Mouse (Mus musculus): ENCODE measurements at regions not wholly inside any gene's neighbourhood (a gene's known extent, or its start where the extent isn't known, plus 50 kb on each side); places are given as distances from the start of the nearest gene placed in this dataset.
"Not testable (repeated sequence)": the region's sequence is repeated elsewhere in the genome, so short reads cannot be mapped to it uniquely, and the experiment has no call there.

GRCm38 (mm10) chr6:31133896-31134735, 175.2 kb upstream of the Klf14 start:
- no peak for DNase-seq (ENCODE audit: extremely low spot score)

DNA sequence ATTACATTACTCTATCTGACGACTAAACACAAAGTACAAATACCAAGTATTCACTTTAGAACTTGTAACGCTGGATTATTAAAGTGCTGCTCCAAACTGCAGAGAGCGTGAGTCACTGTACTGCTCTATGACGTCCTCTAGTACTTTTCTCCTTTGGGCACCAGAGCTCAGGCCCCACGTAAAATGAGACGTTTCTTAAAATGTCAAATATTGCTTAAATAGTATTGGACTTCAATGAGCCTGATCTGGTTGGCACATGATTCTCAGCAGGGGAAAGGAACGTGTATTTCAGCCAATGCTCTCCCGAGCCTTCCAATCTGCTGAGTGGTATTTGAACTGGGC, 175.8 kb upstream of the Klf14 start:
- no peak for DNase-seq (ENCODE audit: extremely low spot score)

GRCm38 (mm10) chr6:31135580-31135979, 176.7 kb upstream of the Klf14 start:
- no peak for DNase-seq (ENCODE audit: extremely low spot score)

DNA sequence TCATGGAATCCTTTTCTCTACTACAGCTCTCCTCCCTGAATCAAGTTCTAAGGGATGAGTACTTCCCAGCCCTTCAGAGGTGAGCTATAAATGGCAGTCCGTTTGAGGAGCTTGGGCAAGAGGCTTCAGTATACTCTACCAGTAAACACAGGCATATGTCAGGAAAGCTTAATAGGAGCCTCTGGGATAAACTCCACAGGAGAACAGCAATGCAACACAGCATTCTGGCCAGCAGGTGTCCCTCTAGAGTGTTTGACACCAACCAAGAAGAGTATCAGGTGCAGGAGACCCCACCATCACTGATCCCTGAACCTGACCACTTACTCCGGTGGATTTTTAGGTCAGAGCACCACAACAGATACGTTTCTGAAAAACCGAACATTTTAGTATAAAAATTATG, 178.0 kb upstream of the Klf14 start:
- DNase-seq (ENCODE audit: extremely low spot score): peak; percentile 27

DNA sequence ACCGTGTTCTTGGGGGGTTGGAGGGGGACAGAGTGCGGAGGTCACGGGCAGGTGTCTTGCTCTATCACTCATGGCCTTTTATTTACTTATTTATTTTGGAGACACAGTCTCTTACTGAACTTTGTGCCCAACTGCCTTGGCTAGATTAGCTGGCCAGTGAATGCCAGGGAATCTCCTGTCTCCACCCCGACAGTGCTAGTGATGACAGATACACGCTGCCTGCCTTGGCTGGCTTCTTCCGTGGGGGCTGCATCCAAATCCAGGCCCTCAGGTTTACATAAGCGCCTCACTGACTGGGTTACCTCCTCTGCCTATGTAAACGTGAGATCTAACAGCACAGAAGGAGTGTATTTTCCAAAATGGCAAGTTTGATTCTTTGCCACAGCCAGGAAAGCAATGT, 178.5 kb upstream of the Klf14 start:
- DNase-seq (ENCODE audit: extremely low spot score): no peak

- no peak for DNase-seq (ENCODE audit: extremely low spot score)
These were observed 181.1 kb upstream of the Klf14 start for GRCm38 (mm10) chr6:31140000-31140399.

DNA sequence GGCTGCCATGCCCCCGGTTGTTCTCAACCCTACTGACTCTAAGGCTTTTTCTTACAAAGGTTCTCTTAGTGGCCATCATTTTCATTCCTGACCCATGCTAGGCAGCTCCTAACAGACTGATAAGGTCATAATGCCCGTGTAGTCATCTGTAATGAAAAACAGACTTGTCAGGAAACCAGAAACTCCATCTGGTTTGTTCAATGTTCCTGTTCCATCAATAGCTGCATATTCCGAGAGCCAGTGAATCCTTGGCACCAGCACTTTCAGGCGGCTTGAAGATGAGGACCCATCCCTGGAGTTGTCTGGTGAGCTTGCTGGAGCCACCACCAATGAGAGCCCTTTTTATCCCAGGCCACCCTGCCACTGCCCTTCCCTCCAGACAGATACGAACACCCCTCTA, 181.7 kb upstream of the Klf14 start:
- DNase-seq (ENCODE audit: extremely low spot score): no peak

DNA sequence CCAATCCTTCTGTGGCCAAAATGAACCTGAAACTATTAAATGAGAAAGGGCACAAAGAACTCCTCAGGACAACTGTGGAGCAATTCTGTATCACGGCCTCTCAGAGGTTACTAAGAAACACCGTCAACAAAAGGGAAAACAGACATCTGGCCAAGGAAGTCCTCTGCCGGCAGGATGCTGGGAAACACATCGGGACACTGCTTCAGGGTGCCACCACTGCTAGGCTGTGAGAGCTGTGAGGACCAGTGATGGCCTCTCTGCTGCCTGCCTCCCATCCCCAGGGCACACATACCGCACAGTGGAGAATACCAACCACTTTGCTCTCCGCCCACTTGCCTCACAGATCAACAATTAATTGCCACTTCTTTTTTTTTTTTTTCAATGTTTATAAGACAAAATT, 182.6 kb upstream of the Klf14 start:
- DNase-seq (ENCODE audit: extremely low spot score): no peak

DNA sequence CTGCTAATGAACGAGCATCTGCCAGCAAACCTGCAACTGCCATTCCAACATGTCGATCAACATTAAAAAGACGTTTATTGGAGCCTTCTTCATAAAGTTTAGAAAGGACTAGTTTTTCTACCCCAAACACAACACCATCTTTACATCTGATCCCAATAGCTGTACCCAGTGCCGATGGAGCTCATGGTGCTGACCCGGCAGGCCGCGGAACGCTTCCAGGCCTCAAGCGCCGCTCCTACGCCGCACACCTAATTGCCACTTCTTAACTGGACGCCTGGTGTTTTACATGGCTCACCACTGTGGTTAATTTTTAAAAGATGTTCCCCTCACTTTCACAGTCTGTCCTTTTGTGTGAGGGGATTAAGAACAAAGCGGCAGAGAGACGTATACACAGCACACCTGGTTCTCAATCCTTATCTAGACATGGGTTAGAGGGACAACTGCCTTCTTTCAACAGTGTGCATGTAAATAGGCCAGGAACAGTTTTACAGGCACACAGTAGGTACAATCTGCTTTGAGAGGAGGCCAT, 183.7 kb upstream of the Klf14 start:
- not testable (repeated sequence) for DNase-seq (ENCODE audit: extremely low spot score)

- DNase-seq (ENCODE audit: extremely low spot score): no peak
These were observed 186.8 kb upstream of the Klf14 start for GRCm38 (mm10) chr6:31145687-31146086.

DNA sequence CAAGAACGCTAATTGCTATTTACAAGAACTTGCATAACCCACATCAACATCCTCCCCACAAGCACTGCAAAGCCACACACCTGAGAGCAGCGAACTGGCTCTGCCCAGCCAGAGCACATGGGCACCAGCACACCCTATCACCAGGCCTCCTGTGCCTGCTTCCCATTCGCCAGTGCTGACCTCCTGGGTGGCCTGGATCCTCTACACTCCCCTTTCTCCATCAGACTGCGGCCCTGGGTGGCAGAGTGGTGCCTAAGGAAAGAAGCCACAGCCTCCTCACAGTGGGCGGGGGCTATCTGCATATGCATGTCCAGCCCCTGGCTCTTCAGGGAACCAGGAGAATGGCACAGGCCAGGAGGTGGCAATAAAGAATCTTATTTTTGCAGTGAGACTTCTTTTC, 187.9 kb upstream of the Klf14 start:
- DNase-seq (ENCODE audit: extremely low spot score): no peak

- DNase-seq (ENCODE audit: extremely low spot score): no peak
These were observed 188.8 kb upstream of the Klf14 start for GRCm38 (mm10) chr6:31147682-31148081.

DNA sequence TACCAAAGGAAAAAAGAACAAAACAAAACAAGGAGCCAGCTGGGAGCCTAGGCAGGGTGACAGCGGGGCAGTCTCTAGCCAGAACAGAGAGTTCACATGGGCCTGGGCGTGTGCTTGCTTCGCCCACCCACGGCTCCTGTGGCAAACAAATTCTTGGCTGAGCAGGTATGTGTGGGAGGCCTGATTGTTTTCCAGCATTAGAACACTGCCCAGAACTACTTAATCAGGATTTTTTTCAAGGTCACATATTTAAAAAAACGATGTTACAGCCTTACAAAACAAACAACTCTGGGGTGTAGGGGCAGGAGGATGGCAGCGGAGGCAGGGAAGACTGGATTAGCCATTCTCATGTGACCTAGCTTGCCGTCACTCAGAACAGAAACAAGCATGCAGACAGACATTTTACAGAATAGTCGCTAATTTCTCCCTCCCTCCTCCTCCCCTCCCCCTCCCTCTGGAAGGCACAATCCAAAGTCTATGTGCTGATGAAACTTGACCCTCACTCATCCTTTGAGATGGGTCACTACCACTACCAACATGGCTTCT, 189.5 kb upstream of the Klf14 start:
- DNase-seq (ENCODE audit: extremely low spot score): no peak

DNA sequence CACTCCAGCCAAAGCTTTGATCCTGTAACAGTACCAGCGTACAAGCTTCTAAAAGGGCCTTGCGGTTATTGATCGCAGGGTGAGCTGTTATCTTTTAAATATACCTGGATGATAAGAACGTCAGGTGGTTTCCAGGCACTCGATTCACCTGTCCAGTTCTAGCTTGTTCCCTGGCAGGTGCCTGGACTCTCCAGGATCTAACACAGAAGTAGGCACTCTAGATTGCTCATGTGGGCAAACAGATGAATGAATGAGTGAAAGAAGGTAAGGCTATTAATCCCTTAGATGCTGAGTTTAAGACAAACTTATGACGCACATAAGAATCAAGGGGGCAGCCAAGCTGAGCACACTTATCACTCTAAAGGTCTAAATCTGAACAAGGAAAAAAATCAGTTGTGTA, 190.3 kb upstream of the Klf14 start:
- no peak for DNase-seq (ENCODE audit: extremely low spot score)

GRCm38 (mm10) chr6:31150416-31150815, 191.5 kb upstream of the Klf14 start:
- no peak for DNase-seq (ENCODE audit: extremely low spot score)

GRCm38 (mm10) chr6:31155857-31156256, 197.0 kb upstream of the Klf14 start:
- peak; percentile 43 for DNase-seq (ENCODE audit: extremely low spot score)

GRCm38 (mm10) chr6:31156999-31157398, 198.1 kb upstream of the Klf14 start:
- DNase-seq (ENCODE audit: extremely low spot score): no peak

DNA sequence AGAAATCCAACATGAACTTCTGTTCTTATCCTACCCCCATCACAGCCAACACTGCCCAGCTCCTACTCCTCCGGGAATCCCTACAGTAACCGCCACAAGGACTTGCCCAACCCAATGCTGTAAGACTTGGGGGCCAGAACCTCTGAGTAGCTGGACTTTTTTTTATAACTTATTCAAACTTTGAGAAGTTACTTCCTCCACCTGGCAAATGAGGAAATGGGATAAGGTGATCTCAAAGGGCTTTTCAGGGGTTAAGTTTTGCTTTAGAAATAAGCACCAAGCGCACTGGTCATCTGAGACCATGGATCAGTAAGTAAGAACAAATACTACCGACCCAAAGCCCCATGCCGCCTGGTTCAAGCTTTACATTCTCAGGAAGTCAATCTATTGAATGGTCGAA, 198.6 kb upstream of the Klf14 start:
- DNase-seq (ENCODE audit: extremely low spot score): no peak

GRCm38 (mm10) chr6:31158648-31159047, 199.8 kb upstream of the Klf14 start:
- DNase-seq (ENCODE audit: extremely low spot score): no peak

- no peak for DNase-seq (ENCODE audit: extremely low spot score)
These were observed 200.4 kb upstream of the Klf14 start for GRCm38 (mm10) chr6:31159240-31159639.

- no peak for DNase-seq (ENCODE audit: extremely low spot score)
These were observed 201.2 kb upstream of the Klf14 start for GRCm38 (mm10) chr6:31159935-31160670.

DNA sequence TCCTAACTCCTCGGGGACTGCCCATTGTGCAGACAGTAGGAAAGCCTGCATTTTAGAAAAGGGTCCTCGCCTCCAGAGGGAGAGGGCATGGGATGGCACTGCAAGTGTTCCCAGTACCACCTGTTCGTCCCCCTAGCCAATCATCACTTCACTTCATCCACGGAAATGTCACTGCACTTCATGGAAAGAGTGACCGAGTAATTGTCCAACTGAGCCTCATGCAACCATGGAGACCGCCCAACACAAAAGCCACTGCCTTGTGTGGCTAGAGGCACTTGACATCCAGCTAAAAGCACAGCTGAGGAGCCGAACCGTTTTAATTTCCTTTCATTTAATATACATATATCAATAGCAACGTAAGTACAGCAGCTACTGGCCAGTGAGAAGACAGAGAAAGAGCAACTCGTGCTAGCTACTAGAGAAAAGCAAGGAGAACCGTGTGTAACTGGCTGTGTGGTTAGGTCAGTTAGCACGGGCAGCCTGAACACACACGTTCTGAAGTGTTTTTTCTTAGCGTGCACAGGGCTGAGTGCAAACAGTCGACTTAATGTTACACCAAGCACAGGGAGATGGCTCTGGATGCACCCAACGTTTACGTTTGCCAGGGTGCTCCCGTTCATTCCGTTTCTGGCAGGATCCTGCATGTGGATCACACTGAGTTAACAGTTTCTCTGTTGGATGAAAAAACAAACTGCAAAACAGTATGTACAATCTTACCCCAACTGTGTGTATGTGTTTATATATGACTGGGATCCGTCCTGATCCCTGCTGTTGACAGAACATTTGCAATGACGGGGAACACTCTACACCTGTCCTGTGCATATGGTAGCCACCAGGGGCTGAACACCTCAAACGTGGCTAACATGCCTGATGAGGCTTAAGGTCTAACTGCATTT, 202.8 kb upstream of the Klf14 start:
- DNase-seq (ENCODE audit: extremely low spot score): no peak
